Mouse (Mus musculus) stomach, postnatal 0 days (tissue): ENCODE measurements around the gene Spata1.

Experiments used
- CTCF ChIP-seq: IDR thresholded peaks from 2 replicates; pipeline ENCODE4 v1.5.1; 2016; ENCODE audit warnings: antibody characterized with exemption, low read depth, mild to moderate bottlenecking, moderate library complexity
- EP300 ChIP-seq: optimal IDR thresholded peaks from 2 replicates; pipeline ENCODE3; 2016; ENCODE audit warnings: antibody characterized with exemption

DNA sequence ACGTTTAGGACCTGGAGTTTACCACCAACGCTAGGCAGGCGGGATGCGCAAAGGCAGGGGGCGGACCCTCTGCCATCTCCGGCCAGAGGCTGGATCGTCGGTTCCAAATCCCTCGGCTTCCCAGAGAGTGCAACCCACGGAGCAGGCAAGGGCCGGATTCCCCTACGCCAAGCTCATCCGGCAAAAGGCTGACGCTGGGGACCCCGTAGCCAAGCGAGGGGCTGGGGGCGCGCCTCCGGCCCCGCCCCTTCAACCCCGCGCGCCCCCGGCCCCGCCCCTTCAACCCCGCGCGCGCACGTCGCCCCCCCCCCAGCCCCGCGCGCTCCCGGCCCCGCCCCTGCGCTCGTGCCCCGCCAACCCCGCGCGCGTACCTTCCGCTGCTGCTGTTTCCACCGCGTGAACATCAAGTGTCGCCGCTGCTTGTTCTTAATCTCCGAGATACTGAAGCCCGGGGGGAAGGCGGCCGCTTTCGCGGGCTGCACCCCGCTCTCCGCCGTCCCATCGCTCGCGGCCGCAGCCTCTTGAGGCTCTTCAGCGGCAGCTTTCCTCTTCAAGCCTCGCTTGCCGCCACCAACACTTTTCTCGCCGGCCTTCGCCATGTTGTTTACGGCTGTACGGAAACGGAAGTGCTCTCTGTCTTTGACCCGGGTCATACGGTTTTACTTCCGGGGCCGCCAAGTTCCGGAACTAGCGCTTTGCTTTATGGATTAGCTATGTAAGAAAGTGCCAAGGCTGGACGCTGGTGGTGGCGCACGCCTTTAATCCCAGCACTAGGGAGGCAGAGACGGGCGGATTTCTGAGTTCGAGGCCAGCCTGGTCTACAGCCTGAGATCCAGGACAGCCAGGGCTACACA lies 21.5 kb upstream of the Spata1 start, which contains the start of gene Rpf1:
- TF ChIP-seq CTCF (peak; percentile 19; the same call in 1 of the 2 replicates), EP300 (no peak)
